Mouse (Mus musculus) cerebellum, postnatal 14 days (tissue): ENCODE measurements around the gene Prss21.

ENCODE experiments used
- DNase-seq, 2 experiments: peaks; one replicate each; pipeline ENCODE4 v3.0.0; 2021; ENCODE audit warnings: mixed read lengths in 2 of 2

Gene Prss21

DNA sequence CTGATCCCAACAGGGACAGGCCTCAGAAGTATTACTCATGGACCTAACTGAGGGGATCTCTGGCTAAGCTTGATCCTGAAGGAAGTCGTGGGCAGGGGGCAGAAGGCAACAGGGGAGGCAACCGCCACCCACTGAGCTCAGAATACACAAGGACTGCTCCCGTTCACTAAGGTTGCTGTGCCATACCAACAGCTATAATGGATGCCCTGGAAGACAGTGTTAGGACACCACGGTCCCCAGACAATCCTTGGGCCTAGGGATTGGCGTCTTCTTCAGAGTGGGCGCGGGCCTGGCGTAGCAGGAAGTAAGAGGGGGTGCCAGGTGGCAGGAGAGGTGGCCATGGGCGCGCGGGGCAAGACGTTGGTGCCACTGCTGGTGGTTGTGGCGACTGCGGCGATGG is at the start of gene Prss21:
Prss21 (plus strand) TSS at position 301 of the 400 bp plus-strand sequence.
- DNase-seq: no peak

DNA sequence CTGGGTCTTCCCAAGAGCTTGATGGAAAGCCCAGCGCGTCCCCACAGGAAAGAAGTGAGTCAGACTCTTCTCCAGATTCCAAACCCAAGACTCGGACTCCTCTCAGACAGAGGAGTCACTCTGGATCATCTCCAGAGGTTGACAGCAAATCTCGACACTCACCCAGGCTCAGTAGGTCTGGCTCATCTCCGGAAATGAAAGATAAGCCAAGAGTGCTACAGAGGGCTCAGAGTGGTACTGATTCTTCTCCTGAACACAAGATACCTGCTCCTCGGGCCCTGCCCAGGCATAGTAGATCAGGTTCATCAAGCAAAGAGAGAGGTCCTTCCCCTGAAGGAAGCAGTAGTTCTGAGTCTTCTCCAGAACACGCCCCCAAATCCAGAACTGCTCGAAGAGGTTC is 49.3 kb upstream of the Prss21 start:
- DNase-seq: no peak

DNA sequence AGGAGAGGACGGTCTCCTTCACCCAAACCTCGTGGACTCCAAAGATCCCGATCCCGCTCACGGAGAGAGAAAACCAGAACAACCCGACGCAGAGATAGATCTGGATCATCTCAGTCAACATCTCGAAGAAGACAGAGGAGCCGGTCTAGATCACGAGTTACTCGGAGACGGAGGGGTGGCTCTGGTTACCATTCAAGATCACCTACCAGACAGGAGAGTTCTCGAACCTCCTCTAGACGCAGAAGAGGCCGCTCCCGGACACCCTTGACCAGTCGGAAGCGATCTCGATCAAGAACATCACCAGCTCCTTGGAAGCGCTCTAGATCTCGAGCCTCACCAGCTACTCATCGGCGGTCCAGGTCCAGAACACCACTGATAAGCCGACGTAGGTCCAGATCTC is 48.6 kb upstream of the Prss21 start:
- DNase-seq: no peak

DNA sequence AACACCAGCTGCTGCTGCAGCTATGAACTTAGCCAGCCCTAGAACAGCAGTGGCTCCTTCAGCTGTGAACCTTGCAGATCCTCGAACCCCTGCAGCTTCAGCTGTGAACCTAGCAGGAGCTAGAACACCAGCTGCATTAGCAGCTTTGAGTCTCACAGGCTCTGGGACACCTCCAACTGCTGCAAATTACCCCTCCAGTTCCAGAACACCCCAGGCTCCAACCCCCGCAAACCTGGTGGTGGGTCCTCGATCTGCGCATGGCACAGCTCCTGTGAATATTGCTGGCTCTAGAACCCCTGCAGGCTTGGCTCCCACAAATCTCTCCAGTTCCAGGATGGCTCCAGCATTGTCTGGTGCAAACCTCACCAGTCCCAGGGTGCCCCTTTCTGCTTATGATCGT is 47.1 kb upstream of the Prss21 start:
- no peak for DNase-seq

DNA sequence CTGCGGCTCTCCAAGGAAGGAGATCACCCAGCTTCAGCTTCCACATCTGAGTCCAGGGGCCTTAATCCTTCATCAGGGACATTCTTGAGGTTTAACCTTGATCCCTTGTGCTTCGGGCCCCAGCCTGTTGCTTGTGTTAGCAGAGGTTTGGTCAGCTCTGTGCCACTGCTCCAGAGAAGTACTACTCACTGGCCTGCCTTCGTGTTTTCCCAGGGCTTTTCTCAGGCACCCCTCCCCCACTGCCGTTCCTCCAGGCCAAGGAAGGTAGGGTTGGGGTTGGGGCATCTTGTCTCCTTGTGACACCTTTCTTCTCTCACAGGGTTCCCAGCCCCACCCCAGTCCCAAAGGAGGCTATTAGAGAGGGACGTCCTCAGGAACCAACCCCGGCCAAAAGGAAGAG is 45.8 kb upstream of the Prss21 start:
- peak in 1 of 2 experiments; percentile 35 for DNase-seq

DNA sequence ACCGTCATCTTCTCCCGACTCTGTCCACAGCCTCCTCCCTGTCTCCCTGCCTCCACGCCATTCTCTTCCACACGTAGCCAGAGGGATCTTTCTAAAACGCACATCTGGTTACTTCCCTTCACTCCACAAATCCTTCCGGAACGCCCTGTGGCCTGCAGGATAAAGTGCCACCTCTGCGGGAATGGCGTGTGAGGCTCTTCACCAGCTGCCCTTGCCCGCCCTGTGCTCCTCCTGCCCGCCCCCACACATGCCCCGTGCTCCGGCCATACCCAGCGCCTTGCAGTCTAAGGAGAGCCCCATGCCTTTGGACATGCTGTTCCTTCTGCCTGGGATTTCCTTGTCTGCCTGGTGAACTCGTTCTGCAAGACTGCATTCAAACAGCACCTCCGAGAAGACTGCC is 44.8 kb upstream of the Prss21 start:
- DNase-seq: no peak

DNA sequence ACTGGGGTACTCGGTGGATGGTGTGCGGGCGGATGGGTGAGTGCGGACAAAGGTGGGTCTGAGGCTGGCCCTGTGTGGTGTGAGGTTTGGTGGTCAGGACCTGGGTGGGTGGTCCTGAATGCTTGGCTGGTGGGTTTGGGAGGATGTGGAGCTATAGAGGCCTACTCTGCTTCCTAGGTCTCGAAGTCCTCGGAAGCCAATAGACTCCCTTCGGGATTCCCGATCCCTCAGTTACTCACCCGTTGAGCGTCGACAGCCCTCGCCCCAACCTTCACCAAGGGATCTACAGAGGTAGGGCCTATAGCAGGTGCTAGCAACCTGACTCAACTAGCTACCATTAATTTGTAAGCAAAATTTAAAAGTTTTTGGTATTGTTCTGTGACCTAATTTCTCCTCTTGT is 44.2 kb upstream of the Prss21 start:
- DNase-seq: no peak

DNA sequence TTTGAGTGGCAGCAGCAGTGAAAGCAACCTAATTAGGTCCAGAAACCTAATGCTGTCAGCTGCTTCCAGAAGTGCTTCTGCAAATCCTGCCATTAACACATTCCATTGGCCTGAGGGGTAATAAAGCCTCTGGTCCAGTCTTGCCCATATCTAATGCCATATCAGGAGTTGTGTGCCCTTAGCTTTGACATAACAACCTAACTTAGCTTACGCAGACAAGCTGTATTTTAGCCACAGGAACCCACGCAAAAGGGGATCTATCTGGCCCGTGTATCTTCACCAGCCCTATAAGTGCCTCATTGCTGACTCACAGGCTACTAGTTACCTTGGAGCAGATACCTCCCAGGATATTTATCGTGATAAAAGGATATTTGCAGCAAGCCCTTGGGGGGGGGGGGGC is 42.3 kb upstream of the Prss21 start:
- no peak for DNase-seq

DNA sequence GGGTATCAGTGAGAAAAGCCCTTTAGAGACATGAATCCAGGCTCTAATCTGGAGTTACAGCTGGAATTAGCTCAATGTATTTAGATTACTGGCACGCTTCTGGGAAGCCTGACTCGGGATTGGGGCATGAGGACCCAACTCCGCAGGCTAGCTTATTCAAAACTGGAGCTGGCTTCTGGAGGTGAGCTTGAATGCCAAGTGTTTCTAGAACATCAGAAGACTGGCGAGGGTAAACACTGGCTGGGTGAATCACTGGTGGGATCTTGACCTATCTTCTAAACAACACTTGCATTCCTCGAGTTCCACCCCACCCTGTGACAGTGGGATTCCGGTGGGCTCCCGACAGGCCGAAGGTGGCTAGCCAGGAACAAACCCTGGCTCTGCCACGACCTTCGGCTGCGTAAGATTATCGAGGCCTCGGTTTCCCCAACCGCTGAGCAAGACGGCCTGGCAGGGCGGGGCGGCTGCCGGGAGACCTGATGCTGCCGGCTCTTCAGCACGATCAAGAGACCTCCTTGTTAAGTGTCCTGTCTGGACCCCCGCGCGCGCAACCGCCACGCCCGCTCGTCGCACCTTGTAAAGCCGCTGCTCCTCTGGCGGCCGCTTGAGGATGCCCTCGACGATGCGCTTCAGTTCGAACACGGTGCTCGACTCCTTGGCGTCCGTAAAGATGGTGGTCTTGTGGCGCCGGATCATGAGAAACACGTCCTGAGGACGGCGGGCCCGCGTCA is 39.4 kb upstream of the Prss21 start:
- DNase-seq: peak in 1 of 2 experiments; percentile 78

DNA sequence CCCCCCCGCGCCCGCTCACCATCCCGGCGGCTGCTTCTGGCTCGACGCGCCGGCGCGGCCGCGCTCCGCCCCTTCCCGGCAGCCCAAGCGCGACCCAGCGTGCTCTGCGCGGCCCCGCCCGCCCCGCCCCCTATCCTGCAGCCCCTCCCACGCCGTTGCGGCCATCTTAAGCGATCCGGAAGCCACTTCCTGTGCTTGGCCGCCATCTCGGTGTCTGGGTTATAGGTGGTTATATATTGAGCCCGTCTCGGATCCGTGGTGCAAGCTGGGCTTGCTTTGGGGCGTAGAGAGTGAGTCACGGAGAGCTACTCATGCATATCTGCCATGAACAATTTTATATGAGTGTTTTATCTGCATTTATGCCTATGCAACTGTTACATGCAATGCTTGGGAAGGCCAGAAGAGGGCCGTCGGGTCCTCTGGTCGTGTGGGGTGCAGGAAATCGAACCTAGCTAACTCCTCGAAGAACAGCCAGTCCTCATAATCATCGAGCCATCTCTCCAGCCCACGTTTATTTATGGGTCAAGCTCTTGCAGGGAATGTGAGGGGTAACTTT is 38.7 kb upstream of the Prss21 start, which contains the start of gene Elob:
Elob (minus strand) TSS at position 73 of the 556 bp plus-strand sequence.
- DNase-seq: peak; percentile 88 to 90

DNA sequence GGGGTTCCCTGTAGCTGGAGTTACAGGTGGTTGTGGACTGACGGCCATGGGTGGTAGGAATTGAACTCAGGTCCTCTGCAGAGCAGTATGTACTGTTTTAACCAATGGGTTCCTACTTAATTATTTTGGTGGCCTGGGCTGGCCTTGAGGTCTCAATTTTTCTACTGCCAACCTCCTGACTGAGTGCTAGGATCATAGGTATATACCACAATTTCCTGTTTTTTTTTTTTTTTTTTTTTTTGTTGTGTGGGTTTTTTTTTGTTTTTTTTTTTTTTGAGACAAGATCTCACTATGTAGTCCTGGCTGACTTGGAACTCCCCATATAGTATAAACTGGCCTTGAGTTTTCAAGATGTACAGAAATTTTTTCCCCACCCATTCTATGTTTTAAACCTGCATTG is 36.7 kb upstream of the Prss21 start:
- no peak for DNase-seq

DNA sequence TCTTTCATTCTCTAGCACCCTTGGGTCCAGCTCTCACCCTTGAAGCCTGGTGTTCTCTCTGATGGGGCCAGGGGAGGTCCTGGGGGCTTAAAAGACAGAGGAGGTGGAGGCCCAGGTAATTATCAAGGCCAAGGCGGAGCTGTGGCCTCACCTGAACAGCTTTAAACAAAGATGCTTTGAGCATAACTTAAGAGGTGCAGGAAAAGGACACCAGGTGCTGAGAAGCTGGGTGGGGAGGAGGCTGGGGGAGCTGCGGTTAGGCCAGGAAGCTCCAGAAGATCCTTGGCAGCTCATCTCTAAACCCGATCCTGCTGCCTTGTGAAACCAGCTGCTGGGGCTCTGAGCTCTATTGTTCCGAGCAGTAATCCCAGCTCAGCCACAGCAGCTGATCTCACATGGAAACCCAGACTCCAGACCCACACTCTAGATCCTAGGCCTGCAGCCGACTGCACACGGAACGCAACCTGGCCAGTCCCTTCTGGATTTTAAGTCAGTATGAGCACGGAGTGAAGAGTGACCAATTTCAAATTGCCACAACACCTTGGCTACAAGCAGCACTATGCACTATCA is 31.8 kb upstream of the Prss21 start, which contains the start of gene Prss33:
Prss33 (minus strand) TSS at position 51 of the 570 bp plus-strand sequence.
- DNase-seq: peak in 1 of 2 experiments; percentile 1

DNA sequence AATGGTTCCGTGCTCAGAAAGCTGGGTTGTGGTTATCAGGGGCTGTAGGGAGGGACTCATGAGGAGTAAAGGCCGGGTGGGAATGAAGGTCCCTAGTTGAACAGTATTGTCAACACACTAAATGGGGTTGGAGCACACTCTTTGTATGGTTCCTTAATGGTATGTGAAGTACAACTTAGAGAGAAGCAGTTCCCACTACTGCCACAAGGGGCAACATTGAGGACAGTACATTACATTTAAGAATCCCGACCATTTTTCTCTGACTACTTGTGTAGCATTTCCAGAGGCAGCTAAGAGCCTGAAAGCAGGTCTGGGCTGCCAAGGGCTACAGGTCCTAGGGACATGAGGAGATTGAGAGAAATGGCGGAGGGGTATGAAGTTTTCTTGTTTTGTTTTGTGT is 26.7 kb upstream of the Prss21 start:
- peak; percentile 75 to 83 for DNase-seq

DNA sequence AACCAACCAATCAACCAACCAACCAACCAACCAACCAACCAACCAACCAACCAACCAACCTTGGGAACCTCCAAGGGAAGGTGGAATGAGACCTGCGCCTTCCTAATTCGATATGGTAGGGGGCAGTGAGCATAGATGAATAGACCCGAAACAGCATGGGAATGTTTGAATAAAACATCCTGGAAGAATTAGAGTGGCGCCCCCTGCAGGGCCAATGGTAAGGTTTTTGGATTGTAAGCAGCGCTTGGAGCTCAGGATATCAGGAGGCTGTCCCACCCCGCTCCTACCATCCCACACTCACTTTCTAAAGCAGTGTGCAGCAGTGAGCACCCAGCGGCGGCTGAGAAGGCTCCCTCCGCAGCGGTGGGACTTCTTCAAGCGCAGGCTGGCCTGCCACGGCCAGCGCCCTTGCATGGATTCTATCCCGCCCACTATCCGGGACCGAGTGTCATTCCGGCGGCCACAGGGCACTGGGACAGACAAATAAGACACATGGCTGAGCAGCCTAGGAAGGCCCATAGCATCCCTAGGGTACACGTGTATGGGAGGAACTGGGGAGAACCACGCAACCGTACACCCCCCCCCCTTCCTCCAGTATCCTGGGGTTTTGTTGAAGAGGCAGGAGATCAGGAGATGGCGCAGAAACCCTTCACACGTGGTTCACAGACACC is 24.6 kb upstream of the Prss21 start:
- DNase-seq: peak in 1 of 2 experiments; percentile 33

DNA sequence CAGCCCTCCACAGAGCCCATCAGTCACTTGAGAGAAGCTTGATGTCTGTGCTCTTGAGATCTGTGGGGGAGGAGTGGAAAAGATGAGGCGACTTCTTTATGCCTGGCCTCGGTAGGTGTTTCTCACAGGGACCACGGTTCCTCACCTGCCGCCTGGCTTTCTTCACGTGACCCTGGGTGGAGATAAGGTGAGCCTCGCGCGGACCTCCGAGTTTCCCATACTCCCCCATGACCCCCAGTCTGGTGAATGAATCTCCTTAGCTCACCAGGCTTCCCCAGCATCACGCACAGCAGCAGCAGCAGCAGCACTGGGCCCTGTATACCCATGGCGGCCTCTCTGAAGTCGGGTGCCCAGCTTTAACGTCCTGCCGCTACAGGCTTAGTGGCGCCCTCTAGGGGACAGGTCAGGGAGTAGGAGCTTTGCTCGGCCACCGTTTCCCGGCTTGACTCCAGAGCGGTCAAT is 24.0 kb upstream of the Prss21 start, which contains the start of the genes Prss32 and Prss41:
Prss32 (plus strand) TSS at position 44 of the 462 bp plus-strand sequence.
Prss41 (minus strand) TSS at position 361 of the 462 bp plus-strand sequence.
- DNase-seq: peak; percentile 71 to 80

DNA sequence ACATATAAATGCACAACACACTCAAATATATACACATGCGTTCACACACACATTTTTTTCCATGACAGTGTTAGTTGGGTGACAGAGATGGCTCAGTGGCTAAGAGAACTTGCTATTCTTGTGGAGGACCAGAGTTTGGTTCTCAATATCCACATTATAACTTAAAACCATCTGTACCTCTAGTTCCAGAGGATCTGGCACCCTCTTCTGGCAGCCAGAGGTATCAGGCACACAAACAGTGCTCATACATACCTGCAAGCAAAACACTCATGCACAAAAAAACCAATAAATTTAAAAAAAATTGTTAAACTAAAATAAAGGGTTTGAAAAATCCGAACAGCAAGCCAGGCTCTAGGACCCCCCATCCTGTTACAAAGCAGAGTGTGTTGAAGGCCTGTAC is 17.8 kb upstream of the Prss21 start:
- DNase-seq: no peak

DNA sequence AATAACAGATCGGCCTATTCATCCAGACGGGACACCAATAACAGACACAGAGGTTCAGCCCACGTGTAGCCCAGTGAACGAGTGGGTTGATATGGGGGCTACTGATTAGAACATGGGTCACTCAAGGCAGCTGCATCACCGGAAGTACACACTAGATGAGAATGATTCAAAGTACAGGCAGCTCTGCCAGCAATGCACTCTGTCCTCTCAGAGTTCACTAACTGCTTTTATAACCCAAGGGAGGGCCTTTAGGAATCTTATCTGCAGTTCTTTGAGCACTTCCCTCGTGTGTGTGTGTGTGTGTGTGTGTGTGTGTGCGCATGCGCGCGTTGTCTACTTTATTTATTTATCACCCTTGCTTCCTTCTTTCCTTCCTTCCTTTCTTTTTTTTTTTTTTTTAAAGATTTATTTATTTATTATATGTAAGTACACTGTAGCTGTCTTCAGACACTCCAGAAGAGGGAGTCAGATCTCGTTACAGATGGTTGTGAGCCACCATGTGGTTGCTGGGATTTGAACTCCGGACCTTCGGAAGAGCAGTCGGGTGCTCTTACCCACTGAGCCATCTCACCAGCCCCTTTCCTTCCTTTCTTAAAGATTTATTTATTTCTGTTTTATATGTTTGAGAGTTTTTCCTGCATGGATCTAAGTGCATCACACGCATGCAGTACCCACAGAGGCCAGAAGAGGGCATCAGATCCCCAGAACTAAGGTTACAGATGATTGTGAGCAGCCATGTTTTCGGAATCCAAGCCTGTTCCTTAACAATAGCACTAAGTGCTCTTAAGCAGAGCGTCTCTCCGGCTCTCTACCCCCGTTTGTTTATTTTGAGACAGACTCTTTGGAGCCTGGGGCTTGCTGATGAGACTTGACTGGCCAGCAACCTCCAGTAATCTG is 16.8 kb upstream of the Prss21 start:
- DNase-seq: peak; percentile 77 to 87

DNA sequence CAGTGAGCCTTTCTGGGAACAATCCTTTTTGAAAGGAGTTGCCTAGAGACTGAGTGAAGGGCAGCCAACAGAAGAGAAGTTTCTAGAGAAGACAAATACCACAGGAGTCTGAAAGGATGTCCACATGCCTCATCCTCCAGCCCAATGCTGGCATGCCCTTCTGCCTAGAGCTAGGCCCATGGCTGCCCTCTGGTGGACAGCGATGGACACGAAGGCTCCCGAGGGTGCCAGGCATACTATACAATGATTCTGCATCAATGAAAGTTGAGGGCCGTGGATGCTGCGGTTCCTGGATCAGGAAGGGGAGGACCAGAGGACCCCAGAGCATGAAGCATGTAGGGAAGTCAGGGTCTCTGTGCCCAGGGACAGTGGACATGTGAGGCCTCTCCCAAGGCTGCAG is 14.6 kb upstream of the Prss21 start:
- peak; percentile 71 to 86 for DNase-seq

DNA sequence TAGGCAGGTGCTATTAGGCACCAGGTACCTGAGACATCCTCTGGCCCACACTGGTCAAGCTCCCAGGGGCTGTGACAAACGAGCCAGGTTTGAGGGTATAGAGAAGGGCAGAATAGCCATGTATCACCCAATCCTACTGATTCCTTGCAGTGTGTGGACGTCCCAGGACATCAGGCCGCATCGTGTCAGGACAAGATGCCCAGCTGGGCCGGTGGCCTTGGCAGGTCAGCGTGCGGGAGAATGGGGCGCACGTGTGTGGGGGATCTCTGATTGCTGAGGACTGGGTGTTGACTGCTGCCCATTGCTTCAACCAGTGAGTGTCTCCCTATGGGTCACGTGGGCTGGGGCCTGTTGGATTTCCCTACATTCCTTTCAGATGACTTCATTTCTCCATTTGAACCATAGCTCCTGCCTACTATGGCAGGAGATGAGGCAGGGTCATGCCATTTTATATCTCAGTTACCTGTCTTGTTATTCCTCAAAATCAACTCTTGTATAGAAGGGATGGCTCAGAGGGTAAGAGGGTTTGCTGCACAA is 13.6 kb upstream of the Prss21 start:
- DNase-seq: no peak

DNA sequence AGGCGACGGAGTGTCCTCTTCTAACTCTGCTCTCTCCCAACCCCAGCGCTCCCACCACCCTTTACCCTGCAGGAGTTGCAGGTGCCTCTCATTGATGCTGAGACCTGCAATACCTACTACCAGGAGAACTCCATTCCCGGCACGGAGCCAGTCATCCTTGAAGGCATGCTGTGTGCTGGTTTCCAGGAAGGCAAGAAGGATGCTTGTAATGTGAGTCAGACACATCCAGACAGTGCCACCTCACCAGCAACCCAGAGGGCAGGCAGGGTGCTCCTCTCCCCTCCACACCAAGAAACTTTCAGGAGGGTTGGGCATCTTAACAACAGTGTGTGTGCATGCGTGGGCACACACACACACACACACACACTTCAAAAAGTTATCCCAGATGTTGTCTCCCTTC is 10.7 kb upstream of the Prss21 start:
- no peak for DNase-seq

DNA sequence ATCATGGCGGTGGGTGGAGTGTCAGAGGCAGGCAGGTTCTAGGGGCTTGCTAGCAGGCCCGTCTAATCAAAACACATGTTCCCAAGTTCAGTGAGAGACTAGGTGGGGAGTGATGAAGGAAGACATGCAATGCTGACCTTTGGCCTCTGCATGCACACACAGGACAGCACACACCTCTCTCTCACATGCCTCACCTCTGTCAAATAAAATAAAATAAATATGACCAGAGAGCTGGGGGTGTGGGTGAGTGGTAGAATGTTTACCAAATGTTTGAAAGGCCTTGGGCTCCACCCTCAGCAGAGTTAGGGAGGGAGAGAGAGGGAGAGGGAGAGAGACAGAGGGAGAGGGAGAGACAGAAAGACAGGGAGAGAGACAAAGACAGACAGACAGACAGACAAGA is 9.9 kb upstream of the Prss21 start:
- DNase-seq: no peak

DNA sequence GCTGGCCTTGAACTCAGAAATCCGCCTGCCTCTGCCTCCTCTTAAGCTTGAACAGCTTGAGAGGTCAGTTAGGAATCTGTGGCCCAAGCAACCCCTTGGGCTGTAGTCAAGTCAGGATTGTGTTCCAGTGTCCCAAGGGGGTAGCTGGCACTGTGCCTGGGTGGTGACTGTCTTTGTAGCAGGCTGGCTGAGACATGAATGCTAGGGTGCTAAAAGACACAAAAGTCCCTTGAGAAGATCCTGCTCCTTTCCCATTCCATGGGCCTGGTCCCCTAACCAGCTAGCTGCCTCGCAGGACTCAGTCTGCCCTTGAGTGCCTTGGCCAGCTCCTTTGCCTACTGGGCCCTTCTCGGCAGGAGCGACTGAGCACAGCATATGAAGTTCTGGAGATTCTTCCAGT is 4.9 kb upstream of the Prss21 start:
- peak in 1 of 2 experiments; percentile 30 for DNase-seq
